Mouse (Mus musculus) spleen, adult 2 months (tissue): ENCODE measurements at regions not wholly inside any gene's neighbourhood (a gene's known extent, or its start where the extent isn't known, plus 50 kb on each side); places are given as distances from the start of the nearest gene placed in this dataset.

Experiments
- CTCF ChIP-seq: fragments of 200-500 bp; IDR thresholded peaks from 2 replicates; pipeline ENCODE4 v1.5.1; 2011; ENCODE audit warnings: mild to moderate bottlenecking, inconsistent platforms; ENCODE audit not compliant: insufficient read depth, insufficient read length, insufficient replicate concordance; ENCODE audit errors: extremely low read depth
- POLR2A ChIP-seq: fragments of 200-500 bp; IDR thresholded peaks from 2 replicates; pipeline ENCODE4 v1.6.1; 2011; ENCODE audit warnings: low read depth, low read length, inconsistent platforms

DNA sequence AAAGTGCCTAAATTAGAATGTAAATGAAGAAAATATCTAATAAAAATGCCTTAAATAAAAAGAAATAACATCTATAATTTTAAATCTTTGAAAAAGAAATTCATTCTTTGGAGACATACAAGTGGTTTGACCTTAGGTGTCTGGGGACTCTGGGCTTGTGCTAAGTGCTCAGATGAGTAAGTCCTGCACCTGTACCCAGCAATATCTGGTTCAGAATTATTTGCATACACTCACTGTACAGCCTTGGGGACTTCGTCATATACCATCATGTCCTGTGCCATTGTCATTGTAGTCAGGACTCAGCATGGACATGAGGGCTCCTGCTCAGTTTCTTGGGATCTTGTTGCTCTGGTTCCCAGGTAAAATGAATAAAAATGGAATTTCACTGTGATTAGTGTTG is 255.1 kb upstream of the Tacstd2 start:
- no peak for TF ChIP-seq POLR2A
- no peak for TF ChIP-seq CTCF
